Mouse (Mus musculus) embryonic facial prominence, embryonic 14.5 days (tissue): ENCODE measurements at regions not wholly inside any gene's neighbourhood (a gene's known extent, or its start where the extent isn't known, plus 50 kb on each side); places are given as distances from the start of the nearest gene placed in this dataset.

Experiments
- ATAC-seq: fragments of 200-750 bp; cut with Nextera tagmentation; 2 replicates; pipeline ENCODE4 v1.8.0; 2017; ENCODE audit warnings: low read depth, moderate number of reproducible peaks, moderate TSS enrichment
- DNase-seq: peaks from one replicate; pipeline ENCODE4 v3.0.0-alpha.2; 2015; ENCODE audit warnings: low spot score
- H3K27ac ChIP-seq: fragments of 300-500 bp; sonication (generic); replicated peaks from 2 replicates; pipeline ENCODE4 v1.5.1; 2014; ENCODE audit warnings: low read depth, mild to moderate bottlenecking, low read length, moderate library complexity
- H3K27me3 ChIP-seq: fragments of 300-500 bp; sonication (generic); replicated peaks from 2 replicates; pipeline ENCODE4 v1.6.1; 2014; ENCODE audit warnings: low read length; ENCODE audit not compliant: control insufficient read depth, insufficient read depth
- H3K36me3 ChIP-seq: fragments of 300-500 bp; sonication (generic); 2 replicates; pipeline ENCODE4 v1.6.1; 2014; ENCODE audit warnings: low read length, mixed read lengths; ENCODE audit not compliant: control insufficient read depth, insufficient read depth
- H3K4me1 ChIP-seq: fragments of 300-500 bp; sonication (generic); 2 replicates; pipeline ENCODE4 v1.6.1; 2014; ENCODE audit warnings: antibody characterized with exemption, low read length; ENCODE audit not compliant: control insufficient read depth, insufficient read depth
- H3K4me2 ChIP-seq: fragments of 300-500 bp; sonication (generic); 2 replicates; pipeline ENCODE4 v1.6.1; 2014; ENCODE audit warnings: low read depth, mild to moderate bottlenecking, low read length, moderate library complexity, mixed read lengths
- H3K4me3 ChIP-seq: fragments of 300-500 bp; sonication (generic); 2 replicates; pipeline ENCODE4 v1.5.1; 2014; ENCODE audit warnings: low read depth, mild to moderate bottlenecking, low read length
- H3K9ac ChIP-seq: fragments of 300-500 bp; sonication (generic); 2 replicates; pipeline ENCODE4 v1.6.1; 2014; ENCODE audit warnings: low read depth, mild to moderate bottlenecking, low read length, moderate library complexity, mixed read lengths
- H3K9me3 ChIP-seq: fragments of 300-500 bp; sonication (generic); 2 replicates; pipeline ENCODE4 v1.6.1; 2016; ENCODE audit warnings: low read length; ENCODE audit not compliant: control insufficient read depth
- WGBS: fragments of 180-500 bp; shearing (Covaris S2); extraction: QIAGEN DNeasy Blood & Tissue Kit; methylation state at CpG from one replicate; pipeline ENCODE4 v1.1.7; 2014; 5-methylcytosine and 5-hydroxymethylcytosine counted together

GRCm38 (mm10) chr10:112742123-112742522 lies 186.7 kb downstream of the Atxn7l3b start:
- no peak for ATAC-seq
- 89% methylated on average over 8 of the region's 8 CpGs for WGBS
- H3K27me3 ChIP-seq, result no peaks in the 10 kb centered on the region

More at GRCm38 (mm10) chr10:112742123-112742522, 186.7 kb downstream of the Atxn7l3b start:
- Histone ChIP-seq H3K36me3 (no peaks in the 10 kb centered on the region), H3K4me2 (no peak overlapping the region), H3K27ac (no peak overlapping the region), H3K4me3 (no peak overlapping the region), H3K9ac (no peak overlapping the region), H3K9me3 (no peaks in the 10 kb centered on the region), H3K4me1 (no peaks in the 10 kb centered on the region)
- no peak for DNase-seq
